Mouse (Mus musculus) kidney, adult 9 months (tissue): Measurements from ENCODE around the gene Acer1.
"Not testable (repeated sequence)": the region's sequence is repeated elsewhere in the genome, so short reads cannot be mapped to it uniquely, and the experiment has no call there.

Source experiments
- DNase-seq: peaks from one replicate; pipeline ENCODE4 v3.0.0; 2022

The Acer1 gene

GRCm38 (mm10) chr17:56936731-56937130 is 45.2 kb downstream of the Acer1 start:
- no peak for DNase-seq

GRCm38 (mm10) chr17:56935363-56936131 is 46.4 kb downstream of the Acer1 start, which contains the start of gene Mllt1:
TSS of gene Mllt1 (minus strand) at chr17:56935415.
- DNase-seq = peak; percentile 98

- DNase-seq = no peak
Observed at GRCm38 (mm10) chr17:56934545-56935330, 47.2 kb downstream of the Acer1 start.

- DNase-seq = no peak
Observed at GRCm38 (mm10) chr17:56933395-56933794, 48.5 kb downstream of the Acer1 start.

- no peak for DNase-seq
Observed at GRCm38 (mm10) chr17:56930026-56930425, 51.9 kb downstream of the Acer1 start.

- DNase-seq = no peak
Observed at GRCm38 (mm10) chr17:56929530-56929929, 52.4 kb downstream of the Acer1 start.

- DNase-seq = no peak
Observed at GRCm38 (mm10) chr17:56929101-56929500, 52.8 kb downstream of the Acer1 start.

- DNase-seq = no peak
Observed at GRCm38 (mm10) chr17:56925998-56926397, 55.9 kb downstream of the Acer1 start.

- no peak for DNase-seq
Observed at GRCm38 (mm10) chr17:56919725-56920124, 62.2 kb downstream of the Acer1 start.

GRCm38 (mm10) chr17:56917166-56917565 is 64.8 kb downstream of the Acer1 start:
- no peak for DNase-seq

GRCm38 (mm10) chr17:56913444-56913843 is 68.5 kb downstream of the Acer1 start:
- DNase-seq = no peak

- no peak for DNase-seq
Observed at GRCm38 (mm10) chr17:56913023-56913422, 68.9 kb downstream of the Acer1 start.

GRCm38 (mm10) chr17:56909764-56910163 is 72.2 kb downstream of the Acer1 start:
- DNase-seq = not testable (repeated sequence)

- no peak for DNase-seq
Observed at GRCm38 (mm10) chr17:56907887-56908286, 74.0 kb downstream of the Acer1 start.

GRCm38 (mm10) chr17:56907096-56907495 is 74.8 kb downstream of the Acer1 start:
- DNase-seq = peak; percentile 73

GRCm38 (mm10) chr17:56906166-56906565 is 75.8 kb downstream of the Acer1 start:
- no peak for DNase-seq
